Mouse (Mus musculus) neural tube, embryonic 14.5 days (tissue): ENCODE data around the gene Tbc1d14. TPM values are rescaled to one million over a fixed set of nuclear protein-coding genes. Genes with fewer than 3 reads are reported as not detected.

Source experiments
- ATAC-seq: fragments of 200-750 bp; cut with Nextera tagmentation; 2 replicates; pipeline ENCODE4 v1.8.0; 2017; ENCODE audit warnings: low read depth, mild to moderate bottlenecking, moderate TSS enrichment, moderate library complexity
- H3K27ac ChIP-seq: fragments of 300-500 bp; sonication (generic); 2 replicates; pipeline ENCODE4 v1.5.1; 2014; ENCODE audit warnings: low read depth, mild to moderate bottlenecking, control low read depth, low read length, moderate library complexity, mixed read lengths
- H3K27me3 ChIP-seq: fragments of 300-500 bp; sonication (generic); 2 replicates; pipeline ENCODE4 v1.6.1; 2014; ENCODE audit warnings: low read length; ENCODE audit not compliant: control insufficient read depth, insufficient read depth
- H3K36me3 ChIP-seq: fragments of 300-500 bp; sonication (generic); 2 replicates; pipeline ENCODE4 v1.6.1; 2014; ENCODE audit warnings: low read length, mixed read lengths; ENCODE audit not compliant: control insufficient read depth, insufficient read depth
- H3K4me1 ChIP-seq: fragments of 300-500 bp; sonication (generic); 2 replicates; pipeline ENCODE4 v1.6.1; 2014; ENCODE audit warnings: low read length; ENCODE audit not compliant: control insufficient read depth, insufficient read depth
- H3K4me2 ChIP-seq: fragments of 300-500 bp; sonication (generic); 2 replicates; pipeline ENCODE4 v1.6.1; 2014; ENCODE audit warnings: mild to moderate bottlenecking, low read depth, low read length, control low read depth
- H3K4me3 ChIP-seq: fragments of 300-500 bp; sonication (generic); 2 replicates; pipeline ENCODE4 v1.5.1; 2014; ENCODE audit warnings: low read depth, low read length, control low read depth, mixed read lengths
- H3K9ac ChIP-seq: fragments of 300-500 bp; sonication (generic); replicated peaks from 2 replicates; pipeline ENCODE4 v1.6.1; 2014; ENCODE audit warnings: low read depth, mild to moderate bottlenecking, control low read depth, low read length, mixed read lengths
- H3K9me3 ChIP-seq: fragments of 300-500 bp; sonication (generic); 2 replicates; pipeline ENCODE4 v1.6.1; 2016; ENCODE audit warnings: low read length; ENCODE audit not compliant: control insufficient read depth
- WGBS: fragments of 180-500 bp; shearing (Covaris S2); extraction: QIAGEN DNeasy Blood & Tissue Kit; methylation state at CpG from one replicate; pipeline ENCODE4 v1.1.7; 2014; 5-methylcytosine and 5-hydroxymethylcytosine counted together
- polyA plus RNA-seq: library from polyadenylated mRNA; unstranded; fragments of >200 nt; fragmentation: Nextera tagmentation; extraction: Ambion mirVana; gene quantifications from 2 replicates; pipeline ENCODE4 v1.2.1, GENCODE M21; 2014

Gene Tbc1d14
- polyA plus RNA-seq, 1 experiment from 2014 or later: 74.0 TPM

DNA sequence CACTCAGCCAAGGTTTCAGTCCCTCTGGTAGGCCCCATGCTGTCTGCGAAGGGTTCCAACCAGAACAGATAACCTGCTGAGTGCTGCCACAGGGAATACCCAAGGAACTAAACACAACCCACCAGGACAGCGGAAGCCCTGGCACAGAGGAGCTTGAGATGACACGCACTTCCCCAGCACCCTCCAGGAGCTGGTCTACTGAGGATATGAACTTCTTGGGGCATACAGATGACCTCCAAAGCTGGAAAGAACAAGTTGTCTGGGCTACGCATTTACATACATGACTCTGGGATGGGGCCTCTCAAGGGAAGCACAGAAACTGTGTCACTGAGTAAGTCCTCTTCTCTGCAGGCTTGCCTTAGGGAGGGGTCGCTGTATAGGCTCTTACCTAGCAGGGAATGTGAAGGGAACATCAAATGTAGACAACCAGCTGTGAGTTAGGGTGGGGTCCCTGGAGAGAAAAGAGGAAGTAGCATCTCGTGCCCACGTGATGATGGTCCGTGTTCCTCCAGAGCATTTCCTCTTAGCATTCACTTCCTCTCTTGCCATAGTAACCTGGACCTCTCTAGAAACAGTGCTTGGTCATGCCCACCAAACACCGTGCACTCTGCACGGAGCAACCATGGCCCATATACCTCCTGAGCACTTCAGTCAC, 30.2 kb downstream of the Tbc1d14 start:
- Histone ChIP-seq H3K4me2 (no peak overlapping the region), H3K9me3 (no peaks in the 10 kb centered on the region), H3K9ac (no peak overlapping the region), H3K27me3 (no peaks in the 10 kb centered on the region), H3K36me3 (no peaks in the 10 kb centered on the region), H3K4me1 (no peaks in the 10 kb centered on the region), H3K27ac (no peak overlapping the region), H3K4me3 (no peak overlapping the region)
- WGBS: 95% methylated on average over 10 of the region's 10 CpGs
- ATAC-seq: no peak

DNA sequence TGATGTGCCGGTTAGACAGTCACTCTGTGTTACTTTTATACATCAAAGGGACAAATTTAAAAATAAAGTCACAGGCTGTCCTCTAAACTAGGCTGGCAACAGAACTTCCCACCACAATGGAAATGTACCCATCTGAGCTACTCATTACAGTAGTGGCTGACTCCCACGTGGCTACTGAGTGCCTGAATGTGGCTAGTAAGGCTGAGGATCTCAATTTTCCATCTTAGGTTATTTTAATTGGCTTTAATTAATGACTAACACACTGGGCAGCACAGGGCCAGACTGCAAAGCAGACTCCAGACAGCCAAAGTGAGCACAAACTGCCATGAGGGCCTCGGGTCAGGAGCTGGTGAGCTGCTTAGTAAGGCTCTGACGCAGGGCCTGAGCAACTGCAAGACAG, 31.6 kb downstream of the Tbc1d14 start:
- Histone ChIP-seq H3K4me3 (no peak overlapping the region), H3K27me3 (no peaks in the 10 kb centered on the region), H3K36me3 (no peaks in the 10 kb centered on the region), H3K9ac (no peak overlapping the region), H3K27ac (no peak overlapping the region), H3K4me1 (no peaks in the 10 kb centered on the region; the same call in 1 of the 2 replicates), H3K4me2 (no peak overlapping the region), H3K9me3 (no peaks in the 10 kb centered on the region)
- no peak for ATAC-seq
- WGBS: 91% methylated on average over 4 of the region's 4 CpGs

DNA sequence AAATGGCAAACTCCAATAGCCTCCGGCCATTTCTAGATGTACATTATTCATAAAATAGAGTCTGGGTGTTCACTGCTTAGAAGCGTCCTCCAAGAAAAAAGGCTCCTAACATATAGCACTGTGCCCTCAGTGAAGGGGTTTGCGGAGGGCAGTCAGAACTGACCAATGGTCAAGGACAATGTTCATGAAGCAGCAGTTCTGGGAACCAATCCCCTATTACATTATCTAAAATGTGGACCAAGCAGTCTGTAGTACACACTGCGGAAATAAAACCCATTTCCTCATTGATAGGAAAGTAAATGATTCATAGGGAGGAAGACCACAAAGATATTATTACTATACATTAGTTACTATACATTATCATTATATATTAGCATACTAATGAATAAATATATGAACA, 32.6 kb downstream of the Tbc1d14 start:
- Histone ChIP-seq H3K36me3 (no peaks in the 10 kb centered on the region), H3K27me3 (no peaks in the 10 kb centered on the region), H3K9ac (no peak overlapping the region), H3K4me1 (no peaks in the 10 kb centered on the region; the same call in 1 of the 2 replicates), H3K4me2 (no peak overlapping the region), H3K9me3 (no peaks in the 10 kb centered on the region), H3K27ac (no peak overlapping the region), H3K4me3 (no peak overlapping the region)
- ATAC-seq: no peak
- 95% methylated on average over 4 of the region's 4 CpGs for WGBS

DNA sequence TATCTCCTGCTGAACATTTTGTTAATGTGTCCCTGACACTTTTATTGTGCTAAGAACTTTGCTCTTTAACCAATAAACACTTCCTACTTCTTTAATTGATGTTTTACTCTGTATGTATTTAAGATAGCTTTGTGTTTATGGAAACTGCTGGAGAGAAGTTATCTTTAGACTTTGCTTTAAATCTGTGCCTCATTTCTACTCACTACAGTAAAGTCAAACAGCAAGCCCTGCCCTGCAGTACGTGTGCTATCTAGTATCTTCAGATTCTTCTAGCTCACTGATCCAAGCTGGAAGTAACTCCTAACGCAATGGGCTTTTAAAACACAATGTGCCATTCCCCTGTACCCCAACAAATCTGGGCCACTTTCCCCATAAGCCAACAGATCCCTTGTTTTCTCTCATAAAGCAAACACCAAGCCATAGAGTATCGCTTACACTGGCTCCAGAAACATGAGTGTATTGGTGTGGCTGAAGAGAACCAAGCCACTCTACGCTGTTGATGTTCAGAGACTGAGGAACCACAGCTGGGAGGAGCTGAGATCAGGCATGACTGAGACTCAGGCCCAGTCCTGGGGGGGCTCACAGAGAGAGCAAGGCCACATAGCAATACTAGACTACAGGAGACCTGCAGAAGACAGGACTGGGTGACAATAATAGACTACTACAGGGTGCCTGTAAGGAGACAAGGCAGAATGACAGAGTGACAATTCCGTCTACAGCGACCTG, 33.4 kb downstream of the Tbc1d14 start:
- H3K9me3 ChIP-seq: no peaks in the 10 kb centered on the region
- no peaks in the 10 kb centered on the region; the same call in 1 of the 2 replicates for H3K4me1 ChIP-seq
- H3K27ac ChIP-seq: no peak overlapping the region
- H3K9ac ChIP-seq: no peak overlapping the region
- no peaks in the 10 kb centered on the region for H3K36me3 ChIP-seq
- no peak overlapping the region for H3K4me2 ChIP-seq
- no peaks in the 10 kb centered on the region for H3K27me3 ChIP-seq
- ATAC-seq: no peak
- 93% methylated on average over 6 of the region's 6 CpGs for WGBS
- H3K4me3 ChIP-seq: no peak overlapping the region

DNA sequence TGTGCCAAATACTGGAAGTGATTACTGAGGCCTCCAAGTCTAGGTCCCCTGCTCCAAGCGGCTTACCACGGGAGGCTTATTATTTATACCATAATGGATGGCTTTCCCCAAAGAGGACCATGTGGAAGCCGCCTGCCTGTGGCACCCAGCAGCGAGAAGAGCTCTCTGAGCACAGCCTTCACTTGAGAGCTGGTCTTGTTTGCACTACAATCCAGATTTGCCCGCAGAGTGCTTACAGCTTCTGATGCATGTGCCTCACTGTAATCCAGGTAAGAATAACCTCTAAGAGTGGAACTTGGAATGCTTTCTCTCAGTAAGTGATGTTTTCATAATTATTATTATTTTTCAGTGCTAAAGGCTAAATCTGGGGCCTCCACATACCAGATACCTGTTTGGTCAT, 34.0 kb downstream of the Tbc1d14 start:
- no peaks in the 10 kb centered on the region for H3K36me3 ChIP-seq
- H3K9ac ChIP-seq: no peak overlapping the region
- no peak overlapping the region for H3K27ac ChIP-seq
- no peaks in the 10 kb centered on the region for H3K9me3 ChIP-seq
- 80% methylated on average over 5 of the region's 5 CpGs for WGBS
- no peaks in the 10 kb centered on the region for H3K27me3 ChIP-seq
- ATAC-seq: no peak
- H3K4me3 ChIP-seq: no peak overlapping the region
- no peaks in the 10 kb centered on the region; the same call in 1 of the 2 replicates for H3K4me1 ChIP-seq
- no peak overlapping the region for H3K4me2 ChIP-seq

DNA sequence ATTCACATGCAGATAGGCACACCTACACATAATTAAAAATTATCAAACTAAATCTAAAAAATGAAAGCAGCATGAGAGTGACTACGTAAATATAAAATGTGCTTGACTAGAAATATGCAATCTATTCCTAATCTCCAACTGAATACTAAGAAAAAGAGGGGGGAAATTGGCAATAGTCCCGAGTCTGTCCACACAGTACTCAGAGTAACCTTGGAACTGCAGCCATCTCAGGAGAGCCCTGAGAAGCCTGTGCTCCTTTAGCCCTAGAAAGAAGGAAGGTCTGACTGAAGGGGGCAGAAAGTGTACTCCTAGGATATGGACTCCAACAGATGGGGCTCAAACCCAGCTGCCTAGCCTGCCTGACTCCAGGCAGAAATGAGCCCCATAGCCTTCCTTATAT, 34.5 kb downstream of the Tbc1d14 start:
- WGBS: 91% methylated on average over 2 of the region's 2 CpGs
- no peak for ATAC-seq
- H3K36me3 ChIP-seq: no peaks in the 10 kb centered on the region
- H3K4me1 ChIP-seq: no peaks in the 10 kb centered on the region; the same call in 1 of the 2 replicates
- no peaks in the 10 kb centered on the region for H3K27me3 ChIP-seq
- no peak overlapping the region for H3K27ac ChIP-seq
- no peak overlapping the region for H3K4me2 ChIP-seq
- no peaks in the 10 kb centered on the region for H3K9me3 ChIP-seq
- H3K4me3 ChIP-seq: no peak overlapping the region
- no peak overlapping the region for H3K9ac ChIP-seq

DNA sequence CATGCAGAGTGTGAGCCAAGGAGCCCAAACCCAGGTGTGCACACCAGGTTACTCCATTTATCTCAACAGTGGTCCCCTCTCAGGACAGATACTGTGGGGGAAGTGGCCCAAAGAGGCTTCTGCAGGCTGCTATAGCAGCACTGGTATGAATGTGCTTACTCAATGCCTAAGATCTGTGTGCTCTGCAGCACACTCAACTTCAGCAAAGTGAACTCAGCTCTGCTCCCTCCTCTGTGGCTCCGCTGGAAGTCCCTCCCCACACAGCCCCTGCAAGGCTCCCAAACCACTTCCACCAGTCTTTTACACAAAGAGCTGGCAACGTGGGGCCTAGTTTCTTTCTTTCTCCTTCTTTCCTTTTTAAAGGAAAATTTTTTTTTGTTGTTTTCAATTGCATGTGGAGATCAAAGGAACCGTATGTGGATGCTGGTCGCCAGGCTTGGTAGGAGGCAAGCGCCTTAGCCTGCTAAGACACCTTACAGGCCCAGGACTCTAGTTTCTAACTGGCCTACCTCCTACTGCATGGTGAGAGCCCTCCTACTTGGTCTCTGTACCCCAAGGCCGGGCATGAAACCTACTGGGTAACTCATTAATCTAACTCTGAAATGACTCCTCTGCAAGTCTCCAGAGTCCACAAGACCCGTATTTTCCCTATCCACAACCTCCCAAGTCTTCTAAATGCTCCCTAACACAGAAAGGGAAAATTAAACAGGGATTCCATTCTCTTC, 35.3 kb downstream of the Tbc1d14 start:
- Histone ChIP-seq H3K4me3 (no peak overlapping the region), H3K9me3 (no peaks in the 10 kb centered on the region), H3K4me2 (no peak overlapping the region), H3K9ac (no peak overlapping the region), H3K27ac (no peak overlapping the region), H3K4me1 (no peaks in the 10 kb centered on the region; the same call in 1 of the 2 replicates), H3K27me3 (no peaks in the 10 kb centered on the region), H3K36me3 (no peaks in the 10 kb centered on the region)
- no peak for ATAC-seq
- 43% methylated on average over 7 of the region's 7 CpGs for WGBS

DNA sequence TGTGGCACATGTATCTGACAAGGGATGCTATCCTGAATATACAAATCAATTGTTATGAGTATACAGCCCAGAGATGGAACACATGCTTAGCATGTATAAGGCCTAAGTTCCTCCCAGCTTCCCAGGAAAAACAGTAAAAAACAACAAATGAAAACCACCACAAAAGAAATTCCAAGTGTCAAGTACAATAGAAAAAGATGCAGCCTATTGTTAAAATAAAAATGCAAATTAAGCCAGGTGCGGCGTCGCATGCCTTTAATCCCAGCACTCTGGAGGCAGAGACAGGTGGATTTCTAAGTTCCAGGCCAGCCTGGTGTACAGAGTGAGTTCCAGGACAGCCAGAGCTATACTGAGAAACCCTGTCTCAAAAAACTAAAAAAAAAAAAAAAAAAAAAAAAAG, 36.2 kb downstream of the Tbc1d14 start:
- Histone ChIP-seq H3K4me3 (no peak overlapping the region), H3K27ac (no peak overlapping the region), H3K4me2 (no peak overlapping the region), H3K9me3 (no peaks in the 10 kb centered on the region), H3K27me3 (no peaks in the 10 kb centered on the region), H3K9ac (no peak overlapping the region), H3K36me3 (no peaks in the 10 kb centered on the region), H3K4me1 (no peaks in the 10 kb centered on the region; the same call in 1 of the 2 replicates)
- no peak for ATAC-seq
- 69% methylated on average over 3 of the region's 3 CpGs for WGBS

DNA sequence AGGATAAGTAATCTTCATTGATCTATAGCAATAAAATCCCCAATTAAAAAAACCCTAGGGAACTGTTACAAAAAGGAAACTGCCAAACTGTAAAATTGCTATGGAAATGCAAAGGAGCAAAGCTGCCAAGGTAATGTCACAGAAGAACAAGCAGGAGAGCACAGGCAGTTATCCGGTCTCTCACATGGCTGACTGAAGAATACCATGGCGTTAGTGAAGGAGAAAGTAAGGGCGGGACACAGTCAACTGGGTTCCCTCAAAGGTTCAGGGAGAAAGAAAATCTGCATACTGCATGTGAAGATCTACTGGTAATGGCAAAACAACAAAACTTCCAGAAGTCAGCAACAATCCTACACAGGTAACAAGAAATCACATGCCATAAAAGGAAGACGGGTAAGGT, 36.8 kb downstream of the Tbc1d14 start:
- H3K9ac ChIP-seq: no peak overlapping the region
- H3K4me1 ChIP-seq: no peaks in the 10 kb centered on the region; the same call in 1 of the 2 replicates
- WGBS: 54% methylated on average over 4 of the region's 4 CpGs

More for the DNA sequence above, 36.8 kb downstream of the Tbc1d14 start:
- no peak overlapping the region for H3K4me3 ChIP-seq
- no peak for ATAC-seq
- H3K27ac ChIP-seq: no peak overlapping the region
- H3K27me3 ChIP-seq: no peaks in the 10 kb centered on the region
- no peak overlapping the region for H3K4me2 ChIP-seq
- no peaks in the 10 kb centered on the region for H3K36me3 ChIP-seq
- no peaks in the 10 kb centered on the region for H3K9me3 ChIP-seq
